In genomic region chr6:52178918-52179665, GRCm38 (mm10) we compare ENCODE assay signal across 11 mouse cellular contexts. TPM values are rescaled to one million over a fixed set of nuclear protein-coding genes. Genes with fewer than 3 reads are reported as not detected.
DNase-seq lines count a peak whose midpoint lies in the region; ATAC-seq and TF ChIP-seq lines count a peak whose summit lies in the region.
"Had no signal": no experiment of that assay in that cellular context is flagged by ENCODE, and none has a peak within 500 bp of the region (broad histone marks: within the 10 kb centered on the region; RNA-seq: fewer than 3 reads in every experiment).

No protein-coding gene starts in this region.

- H3K4me3 ChIP-seq in gastrocnemius, adult 2 months = peak overlapping the region; percentile 48
- peak overlapping the region; percentile 51 for H3K4me3 ChIP-seq in hindbrain, embryonic 15.5 days
- H3K4me3 ChIP-seq in liver, embryonic 15.5 days (replicated peaks) = no peak overlapping the region
- H3K4me3 ChIP-seq: embryonic facial prominence, embryonic 13.5 days had no signal

- ATAC-seq in hindbrain, embryonic 15.5 days (ENCODE audit: low FRiP score, low read depth) = no peak
- ATAC-seq in liver, embryonic 15.5 days (ENCODE audit: insufficient read depth) = no peak
- ATAC-seq in megakaryocyte progenitor cell, adult 5-6 weeks (replicated peaks; ENCODE audit: poor library complexity) = no peak
- ATAC-seq in CD4-positive, CD25-positive, alpha-beta regulatory T cell, adult 4 months = no peak

- no peak for DNase-seq in gastrocnemius, adult 2 months
- no peak for DNase-seq in gastrocnemius, postnatal 25 days
- DNase-seq in NIH3T3 (ENCODE audit: low read depth) = peak; percentile 60
- no peak for DNase-seq in layer of hippocampus, postnatal 14 days (ENCODE audit: low spot score in 2 of 2)
- DNase-seq: gastrocnemius, postnatal 10 days had no signal

- H3K9me3 ChIP-seq in hindbrain, embryonic 15.5 days = no peaks in the 10 kb centered on the region
- no peaks in the 10 kb centered on the region for H3K9me3 ChIP-seq in liver, embryonic 15.5 days (replicated peaks)
- H3K9me3 ChIP-seq: embryonic facial prominence, embryonic 13.5 days had no signal

- intact Hi-C loops in gastrocnemius, adult 2 months (cut with DNase I) = no loop called here

- no peak for TF ChIP-seq CTCF in gastrocnemius, adult 2 months (IDR thresholded peaks at IDR 0.05)

- peaks cover 32% of the 10 kb centered on the region for H3K27me3 ChIP-seq in hindbrain, embryonic 15.5 days
- peaks cover 92% of the 10 kb centered on the region for H3K27me3 ChIP-seq in liver, embryonic 15.5 days

- peak overlapping the region; percentile 64 for H3K9ac ChIP-seq in hindbrain, embryonic 15.5 days
- no peak overlapping the region for H3K9ac ChIP-seq in liver, embryonic 15.5 days
- H3K9ac ChIP-seq: embryonic facial prominence, embryonic 13.5 days had no signal

- peak overlapping the region; percentile 56; the same call in 1 of the 2 replicates for H3K27ac ChIP-seq in gastrocnemius, adult 2 months
- peak overlapping the region; percentile 92 for H3K27ac ChIP-seq in hindbrain, embryonic 15.5 days (replicated peaks)
- no peak overlapping the region for H3K27ac ChIP-seq in liver, embryonic 15.5 days (replicated peaks)
- H3K27ac ChIP-seq: embryonic facial prominence, embryonic 13.5 days had no signal

- WGBS in hindbrain, embryonic 15.5 days = 4% methylated on average over 4 of the region's 4 CpGs
- 26% methylated on average over 4 of the region's 4 CpGs for WGBS in liver, embryonic 15.5 days (ENCODE audit: insufficient replicate concordance)

- no peaks in the 10 kb centered on the region for H3K36me3 ChIP-seq in hindbrain, embryonic 15.5 days
- H3K36me3 ChIP-seq in liver, embryonic 15.5 days (replicated peaks) = no peaks in the 10 kb centered on the region
- H3K36me3 ChIP-seq: embryonic facial prominence, embryonic 13.5 days had no signal

- 0 out of 2 replicates have a peak, but pooled peaks cover 5% of the 10 kb centered on the region for H3K4me1 ChIP-seq in hindbrain, embryonic 15.5 days (replicated peaks)
- H3K4me1 ChIP-seq in liver, embryonic 15.5 days (replicated peaks) = peaks cover 7% of the 10 kb centered on the region; the same call in 1 of the 2 replicates
- H3K4me1 ChIP-seq: embryonic facial prominence, embryonic 13.5 days had no signal

- peak overlapping the region; percentile 97 for H3K4me2 ChIP-seq in hindbrain, embryonic 15.5 days
- H3K4me2 ChIP-seq in liver, embryonic 15.5 days = peak overlapping the region; percentile 4; the same call in 1 of the 2 replicates
- H3K4me2 ChIP-seq: embryonic facial prominence, embryonic 13.5 days had no signal

RNA-seq across cellular contexts. Expression of gene 5730596B20Rik, which starts 1.8 kb away (rescaled TPM):
- total RNA-seq in gastrocnemius, adult 2 months (2021) = under 1 TPM in 1 of 2 experiments, not detected in 1; 0.10 TPM
- not detected for total RNA-seq in gastrocnemius, postnatal 25 days (2021)
- polyA plus RNA-seq in hindbrain, embryonic 15.5 days (2015; fragmentation: Nextera tagmentation; extraction: Ambion mirVana) = 4.0 and 4.3 TPM in 2 replicates
- polyA plus RNA-seq in liver, embryonic 15.5 days (2015; fragmentation: Nextera tagmentation; extraction: Ambion mirVana) = 0.05 TPM in 2 replicates
- total RNA-seq in megakaryocyte progenitor cell, adult 5-6 weeks (2015) = not detected in 2 replicates
- total RNA-seq in megakaryocyte progenitor cell, adult 5-6 weeks (2017) = not detected in 2 replicates
- polyA plus RNA-seq in CD4-positive, CD25-positive, alpha-beta regulatory T cell, adult 4 months (2017; shearing (Covaris generic)) = not detected
- not detected for total RNA-seq in layer of hippocampus, postnatal 14 days (2021)
- total RNA-seq: left cerebral cortex, adult 8-10 months had no signal

RNA-seq across cellular contexts. Expression of gene Hoxa4, which starts 12.5 kb away (rescaled TPM):
- total RNA-seq in gastrocnemius, adult 2 months (2021) = 1 to 10 TPM; 2.7 to 3.3 TPM
- 1 to 10 TPM; 2.3 to 2.8 TPM for total RNA-seq in gastrocnemius, postnatal 25 days (2021)
- 10.6 and 12.2 TPM in 2 replicates for polyA plus RNA-seq in hindbrain, embryonic 15.5 days (2015; fragmentation: Nextera tagmentation; extraction: Ambion mirVana)
- polyA plus RNA-seq in liver, embryonic 15.5 days (2015; fragmentation: Nextera tagmentation; extraction: Ambion mirVana) = 0.07 and 0.21 TPM in 2 replicates
- total RNA-seq in megakaryocyte progenitor cell, adult 5-6 weeks (2015) = 0.88 and 1.9 TPM in 2 replicates
- total RNA-seq in megakaryocyte progenitor cell, adult 5-6 weeks (2017) = 0.71 and 1.3 TPM in 2 replicates
- polyA plus RNA-seq in CD4-positive, CD25-positive, alpha-beta regulatory T cell, adult 4 months (2017; shearing (Covaris generic)) = not detected
- not detected for total RNA-seq in layer of hippocampus, postnatal 14 days (2021)
- total RNA-seq: left cerebral cortex, adult 8-10 months had no signal

RNA-seq across cellular contexts. Expression of gene Hoxa2, which starts 14.5 kb away (rescaled TPM):
- under 1 TPM; 0.47 to 0.56 TPM for total RNA-seq in gastrocnemius, adult 2 months (2021)
- under 1 TPM; 0.28 to 0.83 TPM for total RNA-seq in gastrocnemius, postnatal 25 days (2021)
- polyA plus RNA-seq in hindbrain, embryonic 15.5 days (2015; fragmentation: Nextera tagmentation; extraction: Ambion mirVana) = 22.4 and 26.8 TPM in 2 replicates
- 0.29 and 0.37 TPM in 2 replicates for polyA plus RNA-seq in liver, embryonic 15.5 days (2015; fragmentation: Nextera tagmentation; extraction: Ambion mirVana)
- 0.86 TPM in 1 of 2 replicates, not detected in the other for total RNA-seq in megakaryocyte progenitor cell, adult 5-6 weeks (2015)
- total RNA-seq in megakaryocyte progenitor cell, adult 5-6 weeks (2017) = 0.34 TPM in 1 of 2 replicates, not detected in the other
- not detected for polyA plus RNA-seq in CD4-positive, CD25-positive, alpha-beta regulatory T cell, adult 4 months (2017; shearing (Covaris generic))
- not detected for total RNA-seq in layer of hippocampus, postnatal 14 days (2021)
- total RNA-seq: left cerebral cortex, adult 8-10 months had no signal

RNA-seq across cellular contexts. Expression of gene Hoxa1, which starts 21.0 kb away (rescaled TPM):
- under 1 TPM; 0.13 to 0.22 TPM for total RNA-seq in gastrocnemius, adult 2 months (2021)
- under 1 TPM in 1 of 2 experiments, not detected in 1; 0.21 TPM for total RNA-seq in gastrocnemius, postnatal 25 days (2021)
- polyA plus RNA-seq in hindbrain, embryonic 15.5 days (2015; fragmentation: Nextera tagmentation; extraction: Ambion mirVana) = 1.3 and 1.8 TPM in 2 replicates
- polyA plus RNA-seq in liver, embryonic 15.5 days (2015; fragmentation: Nextera tagmentation; extraction: Ambion mirVana) = 0.31 and 0.58 TPM in 2 replicates
- total RNA-seq in megakaryocyte progenitor cell, adult 5-6 weeks (2015) = 0.15 and 0.17 TPM in 2 replicates
- 0.10 TPM in 1 of 2 replicates, not detected in the other for total RNA-seq in megakaryocyte progenitor cell, adult 5-6 weeks (2017)
- polyA plus RNA-seq in CD4-positive, CD25-positive, alpha-beta regulatory T cell, adult 4 months (2017; shearing (Covaris generic)) = not detected
- total RNA-seq in layer of hippocampus, postnatal 14 days (2021) = not detected
- total RNA-seq: left cerebral cortex, adult 8-10 months had no signal

RNA-seq across cellular contexts. Expression of gene Hoxa5, which starts 25.3 kb away (rescaled TPM):
- total RNA-seq in gastrocnemius, adult 2 months (2021) = 1 to 10 TPM; 2.2 to 2.9 TPM
- total RNA-seq in gastrocnemius, postnatal 25 days (2021) = 1 to 10 TPM; 1.9 to 3.5 TPM
- 105 and 115 TPM in 2 replicates for polyA plus RNA-seq in hindbrain, embryonic 15.5 days (2015; fragmentation: Nextera tagmentation; extraction: Ambion mirVana)
- polyA plus RNA-seq in liver, embryonic 15.5 days (2015; fragmentation: Nextera tagmentation; extraction: Ambion mirVana) = 0.41 and 0.74 TPM in 2 replicates
- 2.3 and 3.1 TPM in 2 replicates for total RNA-seq in megakaryocyte progenitor cell, adult 5-6 weeks (2015)
- total RNA-seq in megakaryocyte progenitor cell, adult 5-6 weeks (2017) = 0.83 and 1.1 TPM in 2 replicates
- polyA plus RNA-seq in CD4-positive, CD25-positive, alpha-beta regulatory T cell, adult 4 months (2017; shearing (Covaris generic)) = not detected
- not detected for total RNA-seq in layer of hippocampus, postnatal 14 days (2021)
- total RNA-seq: left cerebral cortex, adult 8-10 months had no signal
